Mouse (Mus musculus) G1E (cell line): ENCODE measurements around the gene Gm10229.
"Not testable (repeated sequence)": the region's sequence is repeated elsewhere in the genome, so short reads cannot be mapped to it uniquely, and the experiment has no call there.

Experiments used
- CTCF ChIP-seq: IDR thresholded peaks from 2 replicates; pipeline ENCODE4 v1.5.1; 2012; ENCODE audit warnings: low read depth, low read length, inconsistent platforms, mixed read lengths
- POLR2AphosphoS5 ChIP-seq: IDR thresholded peaks from 2 replicates; pipeline ENCODE4 v1.6.1; 2012; ENCODE audit warnings: low read depth, low read length, inconsistent platforms; ENCODE audit not compliant: insufficient replicate concordance
- TAL1 ChIP-seq: conservative IDR thresholded peaks from 2 replicates; pipeline ENCODE4 v1.6.1; 2012; ENCODE audit warnings: low read depth, low read length, inconsistent platforms, mixed read lengths

DNA sequence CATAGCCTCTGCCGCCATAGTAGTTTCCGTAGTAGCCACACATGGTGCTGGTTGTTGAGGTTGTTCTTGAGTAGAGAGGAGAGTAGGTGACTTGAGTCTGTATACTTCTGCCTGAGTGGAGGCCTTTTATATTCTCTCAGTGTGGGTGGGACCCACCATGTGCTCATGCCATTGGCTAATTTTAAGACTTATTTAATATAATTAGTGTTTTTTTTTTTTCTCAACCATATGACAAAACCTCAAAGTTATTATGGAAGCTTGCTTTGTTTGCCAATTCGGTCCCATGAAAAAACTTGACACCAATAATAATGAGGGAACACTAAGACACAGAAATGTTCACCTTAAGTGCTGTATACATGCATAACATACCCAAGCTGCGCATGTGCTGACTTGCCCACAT is 26.3 kb downstream of the Gm10229 start, which contains the start of gene Gm10228:
- TF ChIP-seq CTCF, TAL1, POLR2AphosphoS5: not testable (repeated sequence)
